Mouse (Mus musculus): ENCODE measurements around the gene Nat14. TPM values are rescaled to one million over a fixed set of nuclear protein-coding genes. Genes with fewer than 3 reads are reported as not detected.
"Not testable (repeated sequence)": the region's sequence is repeated elsewhere in the genome, so short reads cannot be mapped to it uniquely, and the experiment has no call there.

The Nat14 gene
- 0.25 and 0.37 TPM in 2 replicates for polyA plus RNA-seq (2015; fragmentation: Nextera tagmentation; extraction: Ambion mirVana)

GRCm38 (mm10) chr7:4921824-4922482 lies at the start of gene Nat14:
Nat14 (plus strand) TSS chr7:4922028.
- Histone ChIP-seq H3K9me3 (replicated peaks; ENCODE audit: control insufficient read depth, low read length) (no peaks in the 10 kb centered on the region), H3K9ac (ENCODE audit: low read depth, low read length) (no peak within 1 kb of the TSS), H3K4me1 (ENCODE audit: control insufficient read depth, low read depth, low read length) (peaks cover 10% of the 10 kb centered on the region), H3K4me2 (ENCODE audit: low read depth, low read length) (peak within 1 kb of the TSS; percentile 31), H3K36me3 (ENCODE audit: control insufficient read depth, insufficient read depth) (peaks cover 30% of the 10 kb centered on the region), H3K27ac (ENCODE audit: low read length) (no peak within 1 kb of the TSS), H3K4me3 (ENCODE audit: low read depth, low read length) (no peak within 1 kb of the TSS), H3K27me3 (ENCODE audit: control insufficient read depth, insufficient read depth, low read depth, low read length) (peaks cover 29% of the 10 kb centered on the region)
- no peak for ATAC-seq (ENCODE audit: low read depth)
- 26% methylated on average over 8 of the region's 8 CpGs for WGBS (ENCODE audit: insufficient replicate concordance)

- WGBS (ENCODE audit: insufficient replicate concordance): under 1% methylated on average over 17 of the region's 22 CpGs
- Histone ChIP-seq H3K9me3 (replicated peaks; ENCODE audit: control insufficient read depth, low read length) (no peaks in the 10 kb centered on the region), H3K36me3 (ENCODE audit: control insufficient read depth, insufficient read depth) (no peaks in the 10 kb centered on the region), H3K9ac (ENCODE audit: low read depth, low read length) (peak within 1 kb of the TSS; percentile 72), H3K27ac (ENCODE audit: low read length) (peak within 1 kb of the TSS; percentile 76), H3K4me3 (ENCODE audit: low read depth, low read length) (peak within 1 kb of the TSS; percentile 70), H3K4me2 (ENCODE audit: low read depth, low read length) (peak within 1 kb of the TSS; percentile 97), H3K27me3 (ENCODE audit: control insufficient read depth, insufficient read depth, low read depth, low read length) (no peaks in the 10 kb centered on the region), H3K4me1 (ENCODE audit: control insufficient read depth, low read depth, low read length) (peaks cover 22% of the 10 kb centered on the region)
- ATAC-seq (ENCODE audit: low read depth): peak; percentile 100
Observed at GRCm38 (mm10) chr7:4876753-4877221, 45.0 kb upstream of the Nat14 start, which contains the start of gene Isoc2a. Isoc2a (plus strand) TSS chr7:4877153.

GRCm38 (mm10) chr7:4877226-4877625 lies 44.6 kb upstream of the Nat14 start:
- 10% methylated on average over 11 of the region's 11 CpGs for WGBS (ENCODE audit: insufficient replicate concordance)

GRCm38 (mm10) chr7:4878186-4878585 lies 43.6 kb upstream of the Nat14 start:
- no peak for ATAC-seq (ENCODE audit: low read depth)
- Histone ChIP-seq H3K36me3 (ENCODE audit: control insufficient read depth, insufficient read depth) (no peaks in the 10 kb centered on the region), H3K9me3 (replicated peaks; ENCODE audit: control insufficient read depth, low read length) (no peaks in the 10 kb centered on the region), H3K9ac (ENCODE audit: low read depth, low read length) (peak overlapping the region; percentile 72; the same call in 1 of the 2 replicates), H3K4me1 (ENCODE audit: control insufficient read depth, low read depth, low read length) (peaks cover 22% of the 10 kb centered on the region), H3K4me3 (ENCODE audit: low read depth, low read length) (peak overlapping the region; percentile 70), H3K27me3 (ENCODE audit: control insufficient read depth, insufficient read depth, low read depth, low read length) (no peaks in the 10 kb centered on the region), H3K4me2 (ENCODE audit: low read depth, low read length) (peak overlapping the region; percentile 97), H3K27ac (ENCODE audit: low read length) (no peak overlapping the region)

More at GRCm38 (mm10) chr7:4877226-4877625, 44.6 kb upstream of the Nat14 start:
- H3K4me3 ChIP-seq (ENCODE audit: low read depth, low read length): peak overlapping the region; percentile 70
- no peaks in the 10 kb centered on the region for H3K36me3 ChIP-seq (ENCODE audit: control insufficient read depth, insufficient read depth)
- H3K9ac ChIP-seq (ENCODE audit: low read depth, low read length): peak overlapping the region; percentile 72
- H3K9me3 ChIP-seq (replicated peaks; ENCODE audit: control insufficient read depth, low read length): no peaks in the 10 kb centered on the region
- no peak; the same call in 1 of the 2 replicates for ATAC-seq (ENCODE audit: low read depth)
- peak overlapping the region; percentile 97 for H3K4me2 ChIP-seq (ENCODE audit: low read depth, low read length)
- peak overlapping the region; percentile 50; the same call in 1 of the 2 replicates for H3K27ac ChIP-seq (ENCODE audit: low read length)
- H3K27me3 ChIP-seq (ENCODE audit: control insufficient read depth, insufficient read depth, low read depth, low read length): no peaks in the 10 kb centered on the region
- peaks cover 22% of the 10 kb centered on the region for H3K4me1 ChIP-seq (ENCODE audit: control insufficient read depth, low read depth, low read length)

- not testable (repeated sequence) for H3K27ac ChIP-seq (ENCODE audit: low read length); H3K36me3 ChIP-seq (ENCODE audit: control insufficient read depth, insufficient read depth); H3K4me3 ChIP-seq (ENCODE audit: low read depth, low read length); ATAC-seq (ENCODE audit: low read depth); H3K9ac ChIP-seq (ENCODE audit: low read depth, low read length); H3K9me3 ChIP-seq (replicated peaks; ENCODE audit: control insufficient read depth, low read length); H3K4me2 ChIP-seq (ENCODE audit: low read depth, low read length); H3K27me3 ChIP-seq (ENCODE audit: control insufficient read depth, insufficient read depth, low read depth, low read length)
- H3K4me1 ChIP-seq (ENCODE audit: control insufficient read depth, low read depth, low read length): peaks cover 22% of the 10 kb centered on the region
- 74% methylated on average over 1 of the region's 1 CpGs for WGBS (ENCODE audit: insufficient replicate concordance)
Observed at GRCm38 (mm10) chr7:4879036-4879435, 42.8 kb upstream of the Nat14 start.

GRCm38 (mm10) chr7:4886680-4887079 lies 35.1 kb upstream of the Nat14 start:
- no peaks in the 10 kb centered on the region for H3K36me3 ChIP-seq (ENCODE audit: control insufficient read depth, insufficient read depth)
- no peak overlapping the region for H3K9ac ChIP-seq (ENCODE audit: low read depth, low read length)
- H3K27ac ChIP-seq (ENCODE audit: low read length): no peak overlapping the region
- H3K9me3 ChIP-seq (replicated peaks; ENCODE audit: control insufficient read depth, low read length): no peaks in the 10 kb centered on the region
- no peak overlapping the region for H3K4me3 ChIP-seq (ENCODE audit: low read depth, low read length)
- WGBS (ENCODE audit: insufficient replicate concordance): 60% methylated on average over 4 of the region's 4 CpGs
- peak; percentile 32; the same call in 1 of the 2 replicates for ATAC-seq (ENCODE audit: low read depth)
- H3K27me3 ChIP-seq (ENCODE audit: control insufficient read depth, insufficient read depth, low read depth, low read length): no peaks in the 10 kb centered on the region
- H3K4me1 ChIP-seq (ENCODE audit: control insufficient read depth, low read depth, low read length): no peaks in the 10 kb centered on the region
- H3K4me2 ChIP-seq (ENCODE audit: low read depth, low read length): no peak overlapping the region

GRCm38 (mm10) chr7:4895186-4895585 lies 26.6 kb upstream of the Nat14 start:
- no peaks in the 10 kb centered on the region for H3K9me3 ChIP-seq (replicated peaks; ENCODE audit: control insufficient read depth, low read length)
- WGBS (ENCODE audit: insufficient replicate concordance): 70% methylated on average over 11 of the region's 11 CpGs

GRCm38 (mm10) chr7:4898851-4899648 lies 22.8 kb upstream of the Nat14 start:
- H3K4me3 ChIP-seq (ENCODE audit: low read depth, low read length): peak overlapping the region; percentile 33
- no peaks in the 10 kb centered on the region for H3K36me3 ChIP-seq (ENCODE audit: control insufficient read depth, insufficient read depth)
- 29% methylated on average over 15 of the region's 18 CpGs for WGBS (ENCODE audit: insufficient replicate concordance)
- no peaks in the 10 kb centered on the region for H3K27me3 ChIP-seq (ENCODE audit: control insufficient read depth, insufficient read depth, low read depth, low read length)
- peak overlapping the region; percentile 10; the same call in 1 of the 2 replicates for H3K9ac ChIP-seq (ENCODE audit: low read depth, low read length)
- no peak for ATAC-seq (ENCODE audit: low read depth)
- H3K4me2 ChIP-seq (ENCODE audit: low read depth, low read length): peak overlapping the region; percentile 62
- H3K4me1 ChIP-seq (ENCODE audit: control insufficient read depth, low read depth, low read length): peaks cover 12% of the 10 kb centered on the region
- 0 out of 2 replicates have a peak, but pooled peaks cover 2% of the 10 kb centered on the region for H3K9me3 ChIP-seq (replicated peaks; ENCODE audit: control insufficient read depth, low read length)
- H3K27ac ChIP-seq (ENCODE audit: low read length): no peak overlapping the region

More at GRCm38 (mm10) chr7:4895186-4895585, 26.6 kb upstream of the Nat14 start:
- Histone ChIP-seq H3K27me3 (ENCODE audit: control insufficient read depth, insufficient read depth, low read depth, low read length) (no peaks in the 10 kb centered on the region), H3K4me3 (ENCODE audit: low read depth, low read length) (no peak overlapping the region), H3K9ac (ENCODE audit: low read depth, low read length) (no peak overlapping the region), H3K36me3 (ENCODE audit: control insufficient read depth, insufficient read depth) (no peaks in the 10 kb centered on the region), H3K4me1 (ENCODE audit: control insufficient read depth, low read depth, low read length) (peaks cover 7% of the 10 kb centered on the region), H3K4me2 (ENCODE audit: low read depth, low read length) (no peak overlapping the region), H3K27ac (ENCODE audit: low read length) (no peak overlapping the region)
- ATAC-seq (ENCODE audit: low read depth): no peak

Data from liver, embryonic 16.5 days (tissue).